ENCODE assay signal across 18 mouse cellular contexts in genomic region chr9:4458193-4458592, GRCm38 (mm10).
DNase-seq lines count a peak whose midpoint lies in the region; ATAC-seq lines count a peak whose summit lies in the region.
"Had no signal": no experiment of that assay in that cellular context is flagged by ENCODE, and none has a peak within 500 bp of the region (broad histone marks: within the 10 kb centered on the region; RNA-seq: fewer than 3 reads in every experiment).

No protein-coding gene starts in this region.

- no peak overlapping the region for H3K4me3 ChIP-seq in forebrain, embryonic 14.5 days (ENCODE audit: low read depth, low read length)
- no peak overlapping the region for H3K4me3 ChIP-seq in forebrain, embryonic 13.5 days
- no peak overlapping the region for H3K4me3 ChIP-seq in midbrain, embryonic 10.5 days
- H3K4me3 ChIP-seq: embryonic facial prominence, embryonic 12.5 days; forebrain, embryonic 15.5 days; heart, embryonic 15.5 days had no signal

- WGBS in forebrain, embryonic 14.5 days = 87% methylated on average over 1 of the region's 1 CpGs
- WGBS in forebrain, embryonic 13.5 days = 94% methylated on average over 1 of the region's 1 CpGs
- 93% methylated on average over 1 of the region's 1 CpGs for WGBS in midbrain, embryonic 10.5 days

- H3K4me2 ChIP-seq in forebrain, embryonic 14.5 days (ENCODE audit: low read length) = no peak overlapping the region
- H3K4me2 ChIP-seq in forebrain, embryonic 13.5 days = no peak overlapping the region
- H3K4me2 ChIP-seq: embryonic facial prominence, embryonic 12.5 days; forebrain, embryonic 15.5 days; heart, embryonic 11.5 days; heart, embryonic 15.5 days had no signal

- no peaks in the 10 kb centered on the region for H3K27me3 ChIP-seq in forebrain, embryonic 14.5 days (replicated peaks; ENCODE audit: control insufficient read depth, insufficient read depth, low read length)
- H3K27me3 ChIP-seq in forebrain, embryonic 13.5 days = no peaks in the 10 kb centered on the region
- no peaks in the 10 kb centered on the region for H3K27me3 ChIP-seq in midbrain, embryonic 10.5 days (ENCODE audit: low read depth, poor library complexity, severe bottlenecking)
- H3K27me3 ChIP-seq: embryonic facial prominence, embryonic 12.5 days; forebrain, embryonic 15.5 days; heart, embryonic 15.5 days had no signal

- peak; percentile 14 for DNase-seq in forebrain, embryonic 14.5 days (ENCODE audit: low spot score)
- DNase-seq in gastrocnemius, adult 18-20 months (ENCODE audit: low spot score) = peak; percentile 6
- no peak for DNase-seq in gastrocnemius, postnatal 4 days (ENCODE audit: low spot score in 2 of 2)
- peak; percentile 15 for DNase-seq in Muller cell, postnatal 12 days (ENCODE audit: inconsistent ontology term)
- DNase-seq in skeletal muscle tissue, adult 2 months (ENCODE audit: low read depth, low spot score) = peak; percentile 23
- no peak for DNase-seq in midbrain, embryonic 10.5 days (ENCODE audit: low spot score)
- DNase-seq: adrenal gland, postnatal 14 days; kidney, adult 8-10 months had no signal

- H3K9me3 ChIP-seq in forebrain, embryonic 14.5 days (replicated peaks; ENCODE audit: control insufficient read depth, low read length) = no peaks in the 10 kb centered on the region
- no peaks in the 10 kb centered on the region for H3K9me3 ChIP-seq in forebrain, embryonic 13.5 days (replicated peaks)
- no peaks in the 10 kb centered on the region for H3K9me3 ChIP-seq in midbrain, embryonic 10.5 days (replicated peaks)
- H3K9me3 ChIP-seq: embryonic facial prominence, embryonic 12.5 days; forebrain, embryonic 15.5 days; heart, embryonic 15.5 days had no signal

- no peak overlapping the region for H3K9ac ChIP-seq in forebrain, embryonic 14.5 days (ENCODE audit: low read length)
- H3K9ac ChIP-seq in forebrain, embryonic 13.5 days = no peak overlapping the region
- H3K9ac ChIP-seq: embryonic facial prominence, embryonic 12.5 days; forebrain, embryonic 15.5 days; heart, embryonic 15.5 days had no signal

- no peaks in the 10 kb centered on the region for H3K4me1 ChIP-seq in forebrain, embryonic 14.5 days (ENCODE audit: control insufficient read depth, insufficient read depth, low read length)
- H3K4me1 ChIP-seq in forebrain, embryonic 13.5 days = no peaks in the 10 kb centered on the region
- H3K4me1 ChIP-seq in midbrain, embryonic 10.5 days = no peaks in the 10 kb centered on the region
- H3K4me1 ChIP-seq: forebrain, embryonic 15.5 days; heart, embryonic 15.5 days had no signal

- H3K27ac ChIP-seq in forebrain, embryonic 14.5 days (ENCODE audit: low read depth, low read length) = no peak overlapping the region
- H3K27ac ChIP-seq in forebrain, embryonic 13.5 days = no peak overlapping the region
- no peak overlapping the region for H3K27ac ChIP-seq in midbrain, embryonic 10.5 days (replicated peaks)
- H3K27ac ChIP-seq: embryonic facial prominence, embryonic 12.5 days; forebrain, embryonic 15.5 days; heart, embryonic 15.5 days had no signal

- ATAC-seq in forebrain, embryonic 14.5 days = no peak
- ATAC-seq in forebrain, embryonic 13.5 days = no peak
- ATAC-seq: activated CD4-positive, CD25-positive, alpha-beta regulatory T cell, adult 4 months; forebrain, embryonic 15.5 days; hindbrain, embryonic 16.5 days; inflammation-experienced regulatory T-cells, adult 6 months; intestine, postnatal 0 days; Patski had no signal

- H3K36me3 ChIP-seq in forebrain, embryonic 14.5 days (ENCODE audit: control insufficient read depth, insufficient read depth, low read length) = no peaks in the 10 kb centered on the region
- 0 out of 2 replicates have a peak, but pooled peaks cover 2% of the 10 kb centered on the region for H3K36me3 ChIP-seq in forebrain, embryonic 13.5 days (ENCODE audit: poor library complexity, severe bottlenecking)
- H3K36me3 ChIP-seq in midbrain, embryonic 10.5 days = no peaks in the 10 kb centered on the region
- H3K36me3 ChIP-seq: embryonic facial prominence, embryonic 12.5 days; forebrain, embryonic 15.5 days; heart, embryonic 15.5 days had no signal

Comparison
In these comparisons a context has a peak if more than half of its experiments do, and no peak if none do; other contexts are left out.
1. DNase-seq: peak in forebrain, embryonic 14.5 days (single experiment), gastrocnemius, adult 18-20 months (single experiment), Muller cell, postnatal 12 days (single experiment) and skeletal muscle tissue, adult 2 months (single experiment); none in gastrocnemius, postnatal 4 days (0 of 2) and midbrain, embryonic 10.5 days (single experiment).